8 mouse cellular contexts compared by ENCODE assay signal in genomic region chr13:21170431-21171155, GRCm38 (mm10). TPM values are rescaled to one million over a fixed set of nuclear protein-coding genes. Genes with fewer than 3 reads are reported as not detected.
DNase-seq lines count a peak whose midpoint lies in the region; ATAC-seq and TF ChIP-seq lines count a peak whose summit lies in the region.

No protein-coding gene starts in this region.

- no peaks in the 10 kb centered on the region for H3K9me3 ChIP-seq in intestine, postnatal 0 days (ENCODE audit: control insufficient read depth)
- H3K9me3 ChIP-seq in neural tube, embryonic 13.5 days = no peaks in the 10 kb centered on the region

- ATAC-seq in intestine, postnatal 0 days = no peak
- ATAC-seq in neural tube, embryonic 13.5 days (ENCODE audit: low read depth) = no peak

- H3K4me3 ChIP-seq in layer of hippocampus, adult 2 months = peak overlapping the region; percentile 55
- peak overlapping the region; percentile 12; the same call in 1 of the 2 replicates for H3K4me3 ChIP-seq in embryonic fibroblast, embryonic 13.5 days (ENCODE audit: insufficient read depth, low read length)
- H3K4me3 ChIP-seq in intestine, postnatal 0 days (ENCODE audit: low read depth, low read length) = no peak overlapping the region; the same call in 1 of the 2 replicates
- peak overlapping the region; percentile 56 for H3K4me3 ChIP-seq in neural tube, embryonic 13.5 days

- H3K9ac ChIP-seq in intestine, postnatal 0 days (ENCODE audit: low read depth, low read length) = no peak overlapping the region
- H3K9ac ChIP-seq in neural tube, embryonic 13.5 days = peak overlapping the region; percentile 55

- H3K4me2 ChIP-seq in intestine, postnatal 0 days (replicated peaks; ENCODE audit: low read depth) = peak overlapping the region; percentile 67
- H3K4me2 ChIP-seq in neural tube, embryonic 13.5 days = peak overlapping the region; percentile 73

- H3K4me1 ChIP-seq in embryonic fibroblast, embryonic 13.5 days (ENCODE audit: control insufficient read depth, insufficient read depth, low read length) = 0 out of 2 replicates have a peak, but pooled peaks cover 2% of the 10 kb centered on the region
- H3K4me1 ChIP-seq in intestine, postnatal 0 days (replicated peaks; ENCODE audit: control insufficient read depth, insufficient read depth, low read length) = no peaks in the 10 kb centered on the region; the same call in 1 of the 2 replicates
- H3K4me1 ChIP-seq in neural tube, embryonic 13.5 days (replicated peaks) = peaks cover 32% of the 10 kb centered on the region

- TF ChIP-seq POLR2A in embryonic fibroblast, embryonic 13.5 days (IDR thresholded peaks at IDR 0.05; ENCODE audit: low read depth, low read length) = no peak

- TF ChIP-seq CTCF in layer of hippocampus, adult 2 months (conservative IDR thresholded peaks at IDR 0.05) = no peak
- no peak for TF ChIP-seq CTCF in embryonic fibroblast, embryonic 13.5 days (IDR thresholded peaks at IDR 0.05; ENCODE audit: borderline replicate concordance, insufficient read depth, low read length)
- TF ChIP-seq CTCF in intestine, postnatal 0 days (IDR thresholded peaks at IDR 0.05; ENCODE audit: low read depth) = no peak

- H3K36me3 ChIP-seq in intestine, postnatal 0 days (ENCODE audit: control insufficient read depth, insufficient read depth) = no peaks in the 10 kb centered on the region
- H3K36me3 ChIP-seq in neural tube, embryonic 13.5 days = no peaks in the 10 kb centered on the region

- no peak for DNase-seq in layer of hippocampus, adult 2 months (ENCODE audit: low spot score in 2 of 2)
- no peak for DNase-seq in layer of hippocampus, adult 9-10 months (ENCODE audit: low spot score)
- no peak for DNase-seq in retina, embryonic 14.5 days (ENCODE audit: low spot score)
- no peak for DNase-seq in kidney, postnatal 25 days
- no peak for DNase-seq in ovary, postnatal 14 days (ENCODE audit: low spot score)

- 72% methylated on average over 17 of the region's 17 CpGs for WGBS in intestine, postnatal 0 days
- WGBS in neural tube, embryonic 13.5 days = 33% methylated on average over 17 of the region's 17 CpGs

- no peak overlapping the region for H3K27ac ChIP-seq in layer of hippocampus, adult 2 months
- H3K27ac ChIP-seq in embryonic fibroblast, embryonic 13.5 days (ENCODE audit: insufficient read depth, low read length) = no peak overlapping the region
- no peak overlapping the region for H3K27ac ChIP-seq in intestine, postnatal 0 days (ENCODE audit: low read depth, low read length)
- H3K27ac ChIP-seq in neural tube, embryonic 13.5 days (replicated peaks) = no peak overlapping the region

- H3K27me3 ChIP-seq in intestine, postnatal 0 days (replicated peaks; ENCODE audit: control insufficient read depth, insufficient read depth, low read length) = no peaks in the 10 kb centered on the region
- no peaks in the 10 kb centered on the region for H3K27me3 ChIP-seq in neural tube, embryonic 13.5 days

RNA-seq across cellular contexts. Expression of gene Trim27, which starts 8.7 kb away (rescaled TPM):
- total RNA-seq in layer of hippocampus, adult 2 months (2021) = 10 to 100 TPM; 38.7 to 39.9 TPM
- 52.0 and 61.4 TPM in 2 replicates for polyA plus RNA-seq in embryonic fibroblast, embryonic 13.5 days (2011; ENCODE audit: insufficient read length, low read depth, missing spikeins)
- polyA plus RNA-seq in intestine, postnatal 0 days (2015; fragmentation: Nextera tagmentation; extraction: Ambion mirVana) = 51.1 and 53.2 TPM in 2 replicates
- 82.9 and 88.9 TPM in 2 replicates for polyA plus RNA-seq in neural tube, embryonic 13.5 days (2015; fragmentation: Nextera tagmentation; extraction: Ambion mirVana)

RNA-seq across cellular contexts. Expression of gene Olfr1368, which starts 24.9 kb away (rescaled TPM):
- not detected for total RNA-seq in layer of hippocampus, adult 2 months (2021)
- polyA plus RNA-seq in embryonic fibroblast, embryonic 13.5 days (2011; ENCODE audit: insufficient read length, low read depth, missing spikeins) = not detected in 2 replicates
- polyA plus RNA-seq in intestine, postnatal 0 days (2015; fragmentation: Nextera tagmentation; extraction: Ambion mirVana) = not detected in 2 replicates
- not detected in 2 replicates for polyA plus RNA-seq in neural tube, embryonic 13.5 days (2015; fragmentation: Nextera tagmentation; extraction: Ambion mirVana)

RNA-seq across cellular contexts. Expression of gene Olfr263, which starts 41.2 kb away (rescaled TPM):
- not detected for total RNA-seq in layer of hippocampus, adult 2 months (2021)
- polyA plus RNA-seq in embryonic fibroblast, embryonic 13.5 days (2011; ENCODE audit: insufficient read length, low read depth, missing spikeins) = not detected in 2 replicates
- polyA plus RNA-seq in intestine, postnatal 0 days (2015; fragmentation: Nextera tagmentation; extraction: Ambion mirVana) = not detected in 2 replicates
- not detected in 2 replicates for polyA plus RNA-seq in neural tube, embryonic 13.5 days (2015; fragmentation: Nextera tagmentation; extraction: Ambion mirVana)

RNA-seq across cellular contexts. Expression of gene Olfr1369-ps1, which starts 59.3 kb away (rescaled TPM):
- not detected for total RNA-seq in layer of hippocampus, adult 2 months (2021)
- not detected in 2 replicates for polyA plus RNA-seq in embryonic fibroblast, embryonic 13.5 days (2011; ENCODE audit: insufficient read length, low read depth, missing spikeins)
- not detected in 2 replicates for polyA plus RNA-seq in intestine, postnatal 0 days (2015; fragmentation: Nextera tagmentation; extraction: Ambion mirVana)
- not detected in 2 replicates for polyA plus RNA-seq in neural tube, embryonic 13.5 days (2015; fragmentation: Nextera tagmentation; extraction: Ambion mirVana)
